Mouse (Mus musculus): Measurements from ENCODE around the gene Stat3. TPM values are rescaled to one million over a fixed set of nuclear protein-coding genes. Genes with fewer than 3 reads are reported as not detected.

The Stat3 gene
- total RNA-seq, 2 experiments from 2014 or later: 38.1 to 48.6 TPM

Other genes with a start within 250 kb of the Stat3 start
- under 1 TPM; 0.28 to 0.41 TPM for gene Zfp385c, start 247.1 kb downstream of the Stat3 start, total RNA-seq (2021)
- gene Dhx58, start 235.3 kb downstream of the Stat3 start, total RNA-seq (2021): under 1 TPM; 0.16 to 0.21 TPM
- gene Kat2a, start 227.1 kb downstream of the Stat3 start, total RNA-seq (2021): 10 to 100 TPM; 10.1 to 11.1 TPM
- gene Hspb9, start 225.7 kb downstream of the Stat3 start, total RNA-seq (2021): not detected
- gene Rab5c, start 201.3 kb downstream of the Stat3 start, total RNA-seq (2021): 10 to 100 TPM; 40.3 to 42.7 TPM
- not detected for gene Kcnh4, start 179.6 kb downstream of the Stat3 start, total RNA-seq (2021)
- gene Hcrt, start 176.6 kb downstream of the Stat3 start, total RNA-seq (2021): not detected
- 1 to 10 TPM; 5.2 to 5.7 TPM for gene Ghdc, start 168.6 kb downstream of the Stat3 start, total RNA-seq (2021)
- gene Stat5b, start 88.8 kb downstream of the Stat3 start, total RNA-seq (2021): 100 to 1,000 TPM; 125 to 170 TPM
- 10 to 100 TPM; 11.3 to 13.3 TPM for gene Stat5a, start 80.2 kb downstream of the Stat3 start, total RNA-seq (2021)
- gene Cavin1, start 31.3 kb upstream of the Stat3 start, total RNA-seq (2021): 100 to 1,000 TPM; 128 to 153 TPM
- 10 to 100 TPM; 57.0 to 74.4 TPM for gene Atp6v0a1, start 69.9 kb upstream of the Stat3 start, total RNA-seq (2021)
- gene Naglu, start 130.5 kb upstream of the Stat3 start, total RNA-seq (2021): 1 to 10 TPM; 3.9 TPM
- gene Hsd17b1, start 138.9 kb upstream of the Stat3 start, total RNA-seq (2021): under 1 TPM; 0.16 to 0.33 TPM
- 1 to 10 TPM; 7.3 to 7.7 TPM for gene Coasy, start 143.0 kb upstream of the Stat3 start, total RNA-seq (2021)
- 10 to 100 TPM; 12.3 to 14.4 TPM for gene Mlx, start 147.7 kb upstream of the Stat3 start, total RNA-seq (2021)
- gene Psmc3ip, start 155.9 kb upstream of the Stat3 start, total RNA-seq (2021): 1 to 10 TPM; 1.7 to 2.0 TPM
- gene Retreg3, start 180.4 kb upstream of the Stat3 start, total RNA-seq (2021): 10 to 100 TPM; 27.1 to 30.4 TPM
- 10 to 100 TPM; 24.7 to 26.2 TPM for gene Tubg1, start 180.4 kb upstream of the Stat3 start, total RNA-seq (2021)
- 1 to 10 TPM; 2.7 to 3.3 TPM for gene Tubg2, start 216.4 kb upstream of the Stat3 start, total RNA-seq (2021)
- 1 to 10 TPM in 1 of 2 experiments, under 1 TPM in 1; 0.82 to 1.2 TPM for gene Cntnap1, start 231.0 kb upstream of the Stat3 start, total RNA-seq (2021)
- 10 to 100 TPM; 19.4 to 24.2 TPM for gene Plekhh3, start 231.8 kb upstream of the Stat3 start, total RNA-seq (2021)
- gene Ccr10, start 235.9 kb upstream of the Stat3 start, total RNA-seq (2021): not detected